Mouse (Mus musculus) spleen, adult 2 months (tissue): ENCODE results near the gene Gm10964.

Experiments
- CTCF ChIP-seq: fragments of 200-500 bp; IDR thresholded peaks from 2 replicates; pipeline ENCODE4 v1.5.1; 2011; ENCODE audit warnings: mild to moderate bottlenecking, inconsistent platforms; ENCODE audit not compliant: insufficient read depth, insufficient read length, insufficient replicate concordance; ENCODE audit errors: extremely low read depth
- POLR2A ChIP-seq: fragments of 200-500 bp; IDR thresholded peaks from 2 replicates; pipeline ENCODE4 v1.6.1; 2011; ENCODE audit warnings: low read depth, low read length, inconsistent platforms

DNA sequence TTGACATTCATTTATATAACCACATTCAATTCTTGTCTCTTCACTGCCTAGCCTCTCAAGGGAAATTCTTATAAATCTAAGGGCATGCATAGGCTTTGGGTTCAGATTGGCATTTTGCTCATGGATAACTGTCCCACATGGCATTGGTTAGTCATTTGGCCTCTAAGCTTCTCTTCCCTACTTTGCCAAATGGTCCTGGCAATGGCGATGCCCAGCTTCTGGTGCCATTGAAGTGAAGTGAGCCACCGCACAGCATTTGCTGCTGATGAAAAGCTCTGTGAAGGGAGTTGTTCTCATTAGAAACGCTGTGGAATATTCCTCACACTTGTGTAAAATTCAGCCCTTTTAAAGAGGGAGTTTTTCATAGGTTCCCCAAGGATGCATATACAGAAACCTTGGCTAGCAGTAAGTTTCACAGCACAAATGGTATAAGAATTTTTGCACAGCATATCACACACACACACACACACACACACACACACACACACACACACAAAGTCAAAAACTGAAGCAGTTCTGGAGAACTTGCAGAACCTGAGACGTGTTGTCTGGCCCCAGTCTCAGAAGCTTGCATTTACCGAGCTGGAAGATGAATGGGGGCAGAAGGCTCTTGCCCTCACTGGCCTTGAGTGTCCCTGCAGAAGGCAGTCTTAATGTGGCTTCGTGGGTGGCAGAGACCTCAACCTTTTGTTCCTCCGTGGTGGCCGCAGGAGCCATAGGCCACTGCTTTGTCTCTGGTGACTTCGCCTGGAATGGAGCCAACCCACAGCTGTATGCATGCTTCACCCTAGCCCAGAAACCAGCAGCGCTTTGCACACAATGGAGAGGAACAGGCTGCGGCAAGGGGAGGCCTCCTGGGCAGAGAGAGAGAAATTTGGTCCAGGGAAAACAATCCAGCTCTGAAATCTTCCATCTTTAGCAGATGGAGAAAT lies 23.1 kb upstream of the Gm10964 start:
- TF ChIP-seq CTCF (no peak), POLR2A (no peak)
